Mouse (Mus musculus) neural tube, embryonic 11.5 days (tissue): ENCODE data around the gene Hoxa7. TPM values are rescaled to one million over a fixed set of nuclear protein-coding genes. Genes with fewer than 3 reads are reported as not detected.

Experiments
- ATAC-seq: fragments of 200-750 bp; cut with Nextera tagmentation; 2 replicates; pipeline ENCODE4 v1.8.0; 2017; ENCODE audit warnings: moderate number of reproducible peaks, mild to moderate bottlenecking, moderate TSS enrichment, moderate library complexity; ENCODE audit not compliant: insufficient read depth, low FRiP score, low TSS enrichment
- DNase-seq: peaks from one replicate; pipeline ENCODE4 v3.0.0-alpha.2; 2015; ENCODE audit warnings: low spot score
- H3K27ac ChIP-seq: fragments of 300-500 bp; sonication (generic); 2 replicates; pipeline ENCODE4 v1.5.1; 2014; ENCODE audit warnings: low read depth, mild to moderate bottlenecking, low read length
- H3K27me3 ChIP-seq: fragments of 300-500 bp; sonication (generic); 2 replicates; pipeline ENCODE4 v1.6.1; 2014; ENCODE audit warnings: mild to moderate bottlenecking, low read length, mixed read lengths; ENCODE audit not compliant: control insufficient read depth, insufficient read depth
- H3K36me3 ChIP-seq: fragments of 300-500 bp; sonication (generic); 2 replicates; pipeline ENCODE4 v1.6.1; 2014; ENCODE audit warnings: mild to moderate bottlenecking, low read length, moderate library complexity, mixed read lengths; ENCODE audit not compliant: control insufficient read depth, insufficient read depth
- H3K4me1 ChIP-seq: fragments of 300-500 bp; sonication (generic); 2 replicates; pipeline ENCODE4 v1.6.1; 2014; ENCODE audit warnings: low read length, mixed read lengths; ENCODE audit not compliant: control insufficient read depth, insufficient read depth
- H3K4me2 ChIP-seq: fragments of 300-500 bp; sonication (generic); 2 replicates; pipeline ENCODE4 v1.6.1; 2014; ENCODE audit warnings: low read depth, mild to moderate bottlenecking, moderate library complexity
- H3K4me3 ChIP-seq: fragments of 300-500 bp; sonication (generic); 2 replicates; pipeline ENCODE4 v1.5.1; 2014; ENCODE audit warnings: low read depth, low read length
- H3K9ac ChIP-seq: fragments of 300-500 bp; sonication (generic); 2 replicates; pipeline ENCODE4 v1.6.1; 2014; ENCODE audit warnings: mild to moderate bottlenecking, low read length
- H3K9me3 ChIP-seq: fragments of 300-500 bp; sonication (generic); 2 replicates; pipeline ENCODE4 v1.6.1; 2016; ENCODE audit warnings: low read length; ENCODE audit not compliant: control insufficient read depth
- WGBS: fragments of 180-500 bp; shearing (Covaris S2); extraction: QIAGEN DNeasy Blood & Tissue Kit; methylation state at CpG from one replicate; pipeline ENCODE4 v1.1.7; 2014; 5-methylcytosine and 5-hydroxymethylcytosine counted together
- microRNA counts: library from miRNA; unstranded; fragments of <30 nt; microRNA quantifications from one replicate; lab custom pipeline; 2015
- microRNA-seq: library from miRNA; unstranded; fragments of <30 nt; microRNA quantifications from one replicate; pipeline ENCODE4, GENCODE M21; 2016
- polyA plus RNA-seq: library from polyadenylated mRNA; unstranded; fragments of >200 nt; fragmentation: Nextera tagmentation; extraction: Ambion mirVana; gene quantifications from 2 replicates; pipeline ENCODE4 v1.2.1, GENCODE M21; 2014

The Hoxa7 gene
- polyA plus RNA-seq, 1 experiment from 2014 or later: 61.2 TPM

DNA sequence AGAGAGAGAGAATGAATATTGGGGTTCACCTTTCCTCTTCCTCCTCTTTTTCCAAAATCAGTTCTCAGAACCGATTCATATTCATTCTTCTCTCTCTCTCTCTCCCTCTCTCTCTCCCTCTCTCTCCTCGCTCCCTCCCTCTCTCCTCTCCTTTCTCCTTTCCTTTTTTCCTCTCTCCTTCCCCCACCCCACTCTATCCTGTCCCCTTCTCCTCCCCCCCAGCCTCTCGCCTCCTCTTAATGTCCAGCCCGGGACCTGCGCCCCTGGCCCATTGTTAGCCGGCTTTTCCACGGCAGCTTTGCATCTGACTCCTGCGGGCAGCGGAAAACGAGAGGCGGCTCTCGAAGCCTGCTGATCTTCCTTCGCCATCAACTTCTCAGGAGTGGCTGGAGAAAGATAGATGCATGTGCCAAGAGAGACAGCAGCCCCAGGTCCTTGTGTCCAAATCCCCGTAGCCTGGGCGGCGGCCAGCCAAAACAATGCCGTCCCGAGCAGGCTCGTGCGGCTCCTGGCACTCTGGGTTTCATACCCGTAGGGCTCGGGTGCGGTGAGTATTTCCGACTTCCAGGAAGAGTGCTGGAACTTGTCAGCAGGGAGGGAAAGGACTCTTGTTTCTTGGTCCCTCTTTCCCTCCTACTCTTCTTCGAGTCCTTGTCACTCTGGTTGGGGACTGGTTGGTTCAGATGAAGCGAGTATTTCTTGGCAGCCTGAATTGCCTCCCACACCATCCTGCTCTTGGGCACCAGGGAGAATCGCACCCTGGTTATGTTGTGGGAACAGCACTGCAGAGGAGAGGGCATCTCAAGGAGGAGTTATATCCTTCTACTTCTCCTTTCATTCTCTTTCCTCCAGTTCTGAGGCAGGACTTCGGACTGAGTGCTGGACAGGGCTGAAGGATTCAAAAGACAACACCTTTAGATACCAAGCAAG is 55.9 kb downstream of the Hoxa7 start:
- ATAC-seq (no peak), DNase-seq (peak; percentile 74)
- under 1% methylated on average over 28 of the region's 28 CpGs for WGBS
- Histone ChIP-seq H3K4me2 (peak overlapping the region; percentile 78), H3K27ac (peak overlapping the region; percentile 100), H3K4me3 (peak overlapping the region; percentile 91), H3K36me3 (peaks cover 5% of the 10 kb centered on the region; the same call in 1 of the 2 replicates), H3K9ac (peak overlapping the region; percentile 99), H3K4me1 (peaks cover 44% of the 10 kb centered on the region), H3K27me3 (no peaks in the 10 kb centered on the region), H3K9me3 (no peaks in the 10 kb centered on the region)

DNA sequence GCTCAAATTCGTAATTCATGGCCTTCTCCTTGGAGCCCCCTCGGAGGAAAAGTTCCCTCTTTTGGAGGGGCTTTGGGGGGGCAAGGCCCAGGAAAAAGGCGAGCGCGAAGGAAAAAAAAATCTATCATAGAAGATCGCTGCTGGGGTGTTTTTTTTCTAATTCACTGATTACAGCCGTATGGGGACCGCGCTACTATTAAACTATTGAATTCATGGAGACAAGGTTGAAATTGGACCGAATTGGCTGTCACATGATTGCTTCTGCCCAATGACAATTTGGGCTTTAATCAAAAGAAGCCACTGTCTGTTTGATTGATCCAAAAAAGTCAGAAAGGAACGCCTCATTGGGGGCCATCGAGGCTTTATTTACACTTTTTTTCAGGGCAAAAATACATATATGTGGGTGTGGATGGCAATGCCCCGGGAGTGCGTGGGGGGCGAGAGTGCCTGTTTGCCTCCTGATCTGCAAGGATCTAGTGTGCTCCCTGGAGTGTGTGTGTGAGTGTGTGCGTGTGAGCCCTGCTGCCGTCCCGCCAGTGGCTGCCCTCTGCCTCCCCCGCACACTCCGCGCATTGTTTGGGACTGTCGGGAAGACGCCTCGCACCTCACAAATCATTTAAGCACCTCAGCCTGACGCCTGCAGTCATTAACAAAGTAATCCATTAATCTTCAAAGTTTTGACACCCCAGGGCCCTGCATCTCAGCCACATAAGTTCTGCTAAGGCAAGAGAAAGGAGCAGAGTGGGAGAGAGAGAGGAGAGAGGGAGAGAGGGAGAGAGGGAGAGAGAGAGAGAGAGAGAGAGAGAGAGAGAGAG is 56.8 kb downstream of the Hoxa7 start, which contains the start of gene Hoxa2:
Gene Hoxa2, minus strand, starts transcription at position 206 of the 815 bp plus-strand sequence.
- under 1% methylated on average over 25 of the region's 25 CpGs for WGBS
- ATAC-seq (peak; percentile 71), DNase-seq (peak; percentile 91)
- H3K27ac ChIP-seq: peak within 1 kb of the TSS; percentile 100
- H3K4me1 ChIP-seq: peaks cover 43% of the 10 kb centered on the region
- no peaks in the 10 kb centered on the region for H3K9me3 ChIP-seq
- H3K9ac ChIP-seq: peak within 1 kb of the TSS; percentile 99
- no peaks in the 10 kb centered on the region for H3K27me3 ChIP-seq
- peaks cover 2% of the 10 kb centered on the region; the same call in 1 of the 2 replicates for H3K36me3 ChIP-seq
- H3K4me2 ChIP-seq: peak within 1 kb of the TSS; percentile 78
- peak within 1 kb of the TSS; percentile 91 for H3K4me3 ChIP-seq

MicroRNAs encoded within 50 kb of the gene (microRNA counts, 519-probe panel; counts per million panel counts)
- 5,281 counts per million, percentile 92 among the panel's probes with 10 or more counts for microRNA mmu-miR-196b (lab: Ali Mortazavi, UCI)

Small RNA genes lying within 50 kb of the gene (microRNA-seq; reads per million reads assigned to microRNA genes)
- gene Mir196b: 12,174 reads per million, percentile 97 among the genes with 10 or more reads in this experiment

Other genes with a start within 250 kb of the Hoxa7 start
- gene Skap2, start 209.3 kb downstream of the Hoxa7 start, polyA plus RNA-seq: 70.1 and 71.8 TPM in 2 replicates
- 8.0 and 9.3 TPM in 2 replicates for gene Hoxa1, start 63.5 kb downstream of the Hoxa7 start, polyA plus RNA-seq
- gene Hoxa2, start 57.0 kb downstream of the Hoxa7 start, polyA plus RNA-seq: 36.0 and 37.5 TPM in 2 replicates
- 4.1 and 4.5 TPM in 2 replicates for gene 5730596B20Rik, start 44.4 kb downstream of the Hoxa7 start, polyA plus RNA-seq
- gene Hoxa4, start 30.1 kb downstream of the Hoxa7 start, polyA plus RNA-seq: 10.2 and 11.7 TPM in 2 replicates
- gene Hoxa5, start 17.3 kb downstream of the Hoxa7 start, polyA plus RNA-seq: 53.4 and 56.5 TPM in 2 replicates
- 16.0 and 18.8 TPM in 2 replicates for gene Hoxa6, start 13.1 kb downstream of the Hoxa7 start, polyA plus RNA-seq
- 20.2 TPM in 2 replicates for gene Hoxa3, start 8.5 kb downstream of the Hoxa7 start, polyA plus RNA-seq
- gene Gm28308, start 8.5 kb downstream of the Hoxa7 start, polyA plus RNA-seq: not detected in 2 replicates
- gene Hoxa9, start 9.2 kb upstream of the Hoxa7 start, polyA plus RNA-seq: 98.8 and 105 TPM in 2 replicates
- 70.6 and 72.8 TPM in 2 replicates for gene Hoxa10, start 19.0 kb upstream of the Hoxa7 start, polyA plus RNA-seq
- gene Hoxa11, start 24.0 kb upstream of the Hoxa7 start, polyA plus RNA-seq: 6.0 and 6.7 TPM in 2 replicates
- 0.11 and 0.26 TPM in 2 replicates for gene Hoxa13, start 39.0 kb upstream of the Hoxa7 start, polyA plus RNA-seq
- gene Evx1, start 91.6 kb upstream of the Hoxa7 start, polyA plus RNA-seq: 1.9 TPM in 2 replicates